Mouse (Mus musculus) forebrain, postnatal 0 days (tissue): ENCODE measurements at regions not wholly inside any gene's neighbourhood (a gene's known extent, or its start where the extent isn't known, plus 50 kb on each side); places are given as distances from the start of the nearest gene placed in this dataset.

ENCODE experiments used
- ATAC-seq: fragments of 200-750 bp; cut with Nextera tagmentation; 2 replicates; pipeline ENCODE4 v1.8.0; 2017; ENCODE audit warnings: mild to moderate bottlenecking, moderate library complexity
- DNase-seq: peaks from one replicate; pipeline ENCODE4 v3.0.0-alpha.2; 2015
- H3K27ac ChIP-seq: fragments of 300-500 bp; sonication (generic); 2 replicates; pipeline ENCODE4 v1.5.1; 2014; ENCODE audit warnings: low read depth, mild to moderate bottlenecking, antibody characterized with exemption, low read length, moderate library complexity, mixed read lengths
- H3K27me3 ChIP-seq: fragments of 300-500 bp; sonication (generic); 2 replicates; pipeline ENCODE4 v1.6.1; 2014; ENCODE audit warnings: mild to moderate bottlenecking, low read length, mixed read lengths; ENCODE audit not compliant: insufficient read depth
- H3K36me3 ChIP-seq: fragments of 300-500 bp; sonication (generic); 2 replicates; pipeline ENCODE4 v1.6.1; 2014; ENCODE audit warnings: mild to moderate bottlenecking, moderate library complexity; ENCODE audit not compliant: insufficient read depth
- H3K4me1 ChIP-seq: fragments of 300-500 bp; sonication (generic); 2 replicates; pipeline ENCODE4 v1.6.1; 2014; ENCODE audit warnings: antibody characterized with exemption; ENCODE audit not compliant: insufficient read depth
- H3K4me2 ChIP-seq: fragments of 300-500 bp; sonication (generic); 2 replicates; pipeline ENCODE4 v1.6.1; 2014; ENCODE audit warnings: low read depth, mild to moderate bottlenecking, moderate library complexity
- H3K4me3 ChIP-seq: fragments of 300-500 bp; sonication (generic); 2 replicates; pipeline ENCODE4 v1.5.1; 2014; ENCODE audit warnings: low read depth, low read length, mixed read lengths
- H3K9ac ChIP-seq: fragments of 300-500 bp; sonication (generic); 2 replicates; pipeline ENCODE4 v1.6.1; 2014; ENCODE audit warnings: mild to moderate bottlenecking
- H3K9me3 ChIP-seq: fragments of 300-500 bp; sonication (generic); 2 replicates; pipeline ENCODE4 v1.6.1; 2016; ENCODE audit warnings: low read length
- CTCF ChIP-seq: sonication (generic); IDR thresholded peaks from 2 replicates; pipeline ENCODE4 v1.5.1; 2016; ENCODE audit warnings: antibody characterized with exemption, control low read depth, low read depth
- WGBS: fragments of 180-500 bp; shearing (Covaris S2); extraction: QIAGEN DNeasy Blood & Tissue Kit; methylation state at CpG from one replicate; pipeline ENCODE4 v1.1.7; 2014; 5-methylcytosine and 5-hydroxymethylcytosine counted together

DNA sequence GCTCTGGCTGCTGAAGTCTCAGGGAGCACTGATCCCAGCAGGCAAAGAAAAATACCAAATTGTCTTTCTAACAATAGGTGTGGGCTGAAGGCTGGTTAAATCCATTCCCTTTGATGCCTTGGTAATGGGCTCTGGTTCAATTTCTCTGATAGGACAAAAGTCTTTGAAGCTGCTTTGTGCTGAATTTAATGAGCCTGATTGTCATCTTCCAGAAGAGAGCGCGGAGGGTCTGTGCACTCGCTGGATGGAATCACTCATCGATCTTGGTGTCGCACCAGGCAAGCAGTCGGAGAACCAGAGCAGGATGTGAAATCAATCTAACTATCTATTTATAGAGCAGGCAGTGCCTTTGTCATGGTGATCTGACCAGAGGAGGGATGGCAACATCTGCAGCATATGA lies 274.6 kb upstream of the Trib2 start:
- 0 out of 2 replicates have a peak, but pooled peaks cover 5% of the 10 kb centered on the region for H3K4me1 ChIP-seq
- no peak for TF ChIP-seq CTCF
- no peak overlapping the region for H3K4me3 ChIP-seq
- no peaks in the 10 kb centered on the region for H3K36me3 ChIP-seq
- WGBS = 12% methylated on average over 6 of the region's 6 CpGs
- DNase-seq = peak; percentile 12
- H3K9me3 ChIP-seq = no peaks in the 10 kb centered on the region
- no peaks in the 10 kb centered on the region for H3K27me3 ChIP-seq
- no peak overlapping the region for H3K4me2 ChIP-seq
- no peak overlapping the region for H3K9ac ChIP-seq
- H3K27ac ChIP-seq = no peak overlapping the region
- ATAC-seq = no peak

DNA sequence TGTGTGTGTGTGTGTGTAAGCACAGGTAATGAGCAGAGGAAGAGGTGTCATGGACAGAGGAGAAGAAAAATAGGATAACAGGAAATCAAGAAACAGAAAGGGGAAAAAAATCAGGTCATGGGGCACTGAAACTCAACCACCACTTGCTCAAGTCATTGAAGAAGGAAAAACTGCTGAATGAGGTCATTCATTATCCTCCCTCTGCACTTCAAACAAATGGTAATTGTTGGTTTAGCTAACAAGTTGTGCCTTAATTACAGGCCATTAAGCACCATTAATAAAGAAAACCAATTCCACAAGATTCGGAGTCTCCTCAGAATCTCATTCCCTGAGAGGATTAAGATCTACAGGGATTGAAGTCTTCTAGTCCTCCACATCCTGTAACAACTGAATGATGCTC lies 266.5 kb upstream of the Trib2 start:
- no peak overlapping the region for H3K27ac ChIP-seq
- no peak overlapping the region for H3K4me2 ChIP-seq
- no peaks in the 10 kb centered on the region for H3K36me3 ChIP-seq
- WGBS = 31% methylated on average over 1 of the region's 1 CpGs
- TF ChIP-seq CTCF = no peak
- DNase-seq = no peak
- no peaks in the 10 kb centered on the region for H3K27me3 ChIP-seq
- H3K4me3 ChIP-seq = no peak overlapping the region
- no peak overlapping the region for H3K9ac ChIP-seq
- no peak for ATAC-seq
- no peaks in the 10 kb centered on the region for H3K9me3 ChIP-seq
- H3K4me1 ChIP-seq = no peaks in the 10 kb centered on the region

- ATAC-seq = no peak
- no peak for TF ChIP-seq CTCF
- 97% methylated on average over 1 of the region's 1 CpGs for WGBS
- Histone ChIP-seq H3K4me1 (no peaks in the 10 kb centered on the region), H3K4me2 (no peak overlapping the region), H3K27me3 (no peaks in the 10 kb centered on the region), H3K27ac (no peak overlapping the region), H3K9ac (no peak overlapping the region), H3K9me3 (no peaks in the 10 kb centered on the region), H3K4me3 (no peak overlapping the region), H3K36me3 (no peaks in the 10 kb centered on the region)
- no peak for DNase-seq
These were observed 260.5 kb upstream of the Trib2 start for GRCm38 (mm10) chr12:16077215-16077614.

- H3K4me3 ChIP-seq = no peak overlapping the region
- no peak overlapping the region for H3K27ac ChIP-seq
- DNase-seq = no peak
- no peaks in the 10 kb centered on the region for H3K27me3 ChIP-seq
- H3K4me1 ChIP-seq = no peaks in the 10 kb centered on the region
- no peak for TF ChIP-seq CTCF
- ATAC-seq = no peak
- 81% methylated on average over 2 of the region's 2 CpGs for WGBS
- no peaks in the 10 kb centered on the region for H3K36me3 ChIP-seq
- no peak overlapping the region for H3K4me2 ChIP-seq
- H3K9ac ChIP-seq = no peak overlapping the region
- H3K9me3 ChIP-seq = no peaks in the 10 kb centered on the region
These were observed 259.2 kb upstream of the Trib2 start for GRCm38 (mm10) chr12:16075962-16076361.

DNA sequence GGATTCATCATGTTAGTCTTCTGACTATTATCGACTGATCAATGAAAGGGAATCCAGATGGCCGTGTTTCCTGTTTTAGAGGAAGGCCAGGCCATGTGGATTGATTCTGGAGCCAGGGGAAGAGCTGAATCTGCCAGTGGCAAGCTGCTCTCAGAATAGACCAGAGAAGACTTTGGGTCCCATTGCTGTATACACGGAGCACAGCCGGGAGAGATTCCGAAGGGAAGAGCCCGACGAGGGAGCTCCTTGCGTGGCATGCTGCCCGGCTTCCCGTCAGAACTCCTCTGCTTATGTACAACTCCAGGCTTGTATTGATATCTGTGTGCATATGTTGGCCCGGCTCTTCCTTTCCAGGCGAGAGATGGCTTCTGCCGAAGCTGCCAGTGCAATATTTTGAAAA lies 252.2 kb upstream of the Trib2 start:
- Histone ChIP-seq H3K9me3 (no peaks in the 10 kb centered on the region), H3K27ac (no peak overlapping the region), H3K27me3 (no peaks in the 10 kb centered on the region), H3K4me1 (no peaks in the 10 kb centered on the region), H3K4me2 (no peak overlapping the region), H3K9ac (no peak overlapping the region), H3K36me3 (no peaks in the 10 kb centered on the region), H3K4me3 (no peak overlapping the region)
- 77% methylated on average over 13 of the region's 13 CpGs for WGBS
- DNase-seq = peak; percentile 82
- no peak for TF ChIP-seq CTCF
- ATAC-seq = peak; percentile 95

DNA sequence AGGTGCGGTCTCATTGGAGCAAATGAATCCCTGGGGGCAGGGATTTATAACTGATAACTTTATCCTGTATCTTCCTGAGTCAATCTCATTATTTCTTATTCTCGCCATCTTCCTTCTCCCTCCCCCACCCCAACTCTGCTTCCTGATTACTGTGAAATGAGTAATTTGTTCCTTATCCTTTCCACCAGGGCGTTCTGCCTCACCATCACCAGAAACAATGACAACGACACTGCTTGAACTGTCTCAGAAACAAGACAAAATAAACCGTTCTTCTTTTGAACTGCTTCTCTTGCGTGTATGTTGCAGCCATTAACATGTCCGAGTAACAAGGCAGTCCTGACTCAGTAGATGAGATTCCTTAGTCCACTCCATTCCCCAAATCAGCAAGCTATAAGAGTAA lies 246.0 kb upstream of the Trib2 start:
- H3K4me3 ChIP-seq = no peak overlapping the region
- no peaks in the 10 kb centered on the region for H3K9me3 ChIP-seq
- TF ChIP-seq CTCF = no peak
- no peaks in the 10 kb centered on the region for H3K4me1 ChIP-seq
- no peaks in the 10 kb centered on the region; the same call in 1 of the 2 replicates for H3K27me3 ChIP-seq
- no peak overlapping the region for H3K9ac ChIP-seq
- 89% methylated on average over 7 of the region's 7 CpGs for WGBS
- H3K36me3 ChIP-seq = no peaks in the 10 kb centered on the region
- DNase-seq (no peak), ATAC-seq (no peak)
- no peak overlapping the region for H3K27ac ChIP-seq
- no peak overlapping the region for H3K4me2 ChIP-seq

GRCm38 (mm10) chr12:16060461-16060860 lies 243.7 kb upstream of the Trib2 start:
- no peak overlapping the region for H3K9ac ChIP-seq
- no peak for ATAC-seq
- 51% methylated on average over 5 of the region's 5 CpGs for WGBS
- no peaks in the 10 kb centered on the region for H3K36me3 ChIP-seq
- no peak overlapping the region for H3K4me3 ChIP-seq
- TF ChIP-seq CTCF = no peak
- no peak overlapping the region for H3K27ac ChIP-seq
- H3K27me3 ChIP-seq = no peaks in the 10 kb centered on the region; the same call in 1 of the 2 replicates
- no peak overlapping the region for H3K4me2 ChIP-seq
- no peaks in the 10 kb centered on the region for H3K4me1 ChIP-seq
- no peaks in the 10 kb centered on the region for H3K9me3 ChIP-seq
- no peak for DNase-seq

- H3K4me3 ChIP-seq = no peak overlapping the region
- WGBS = 92% methylated on average over 3 of the region's 3 CpGs
- ATAC-seq (no peak), DNase-seq (no peak)
- H3K9me3 ChIP-seq = no peaks in the 10 kb centered on the region
- no peak overlapping the region for H3K9ac ChIP-seq
- no peaks in the 10 kb centered on the region for H3K27me3 ChIP-seq
- H3K4me1 ChIP-seq = no peaks in the 10 kb centered on the region
- no peak overlapping the region for H3K27ac ChIP-seq
- H3K4me2 ChIP-seq = no peak overlapping the region
- no peaks in the 10 kb centered on the region for H3K36me3 ChIP-seq
- no peak for TF ChIP-seq CTCF
These were observed 241.5 kb upstream of the Trib2 start for GRCm38 (mm10) chr12:16058255-16058654.
